Mouse (Mus musculus) stomach, embryonic 16.5 days (tissue): Measurements from ENCODE around the gene Rgs4. TPM values are rescaled to one million over a fixed set of nuclear protein-coding genes. Genes with fewer than 3 reads are reported as not detected.

Source experiments
- ATAC-seq: fragments of 200-750 bp; cut with Nextera tagmentation; 2 replicates; pipeline ENCODE4 v1.8.0; 2017; ENCODE audit warnings: moderate number of reproducible peaks, moderate TSS enrichment; ENCODE audit not compliant: insufficient read depth, low FRiP score
- H3K27ac ChIP-seq: fragments of 300-500 bp; sonication (generic); 2 replicates; pipeline ENCODE4 v1.5.1; 2014; ENCODE audit warnings: low read length
- H3K27me3 ChIP-seq: fragments of 300-500 bp; sonication (generic); 2 replicates; pipeline ENCODE4 v1.6.1; 2014; ENCODE audit warnings: low read length, control low read depth, mixed read lengths; ENCODE audit not compliant: control insufficient read depth, insufficient read depth
- H3K36me3 ChIP-seq: fragments of 300-500 bp; sonication (generic); 2 replicates; pipeline ENCODE4 v1.6.1; 2014; ENCODE audit warnings: low read length; ENCODE audit not compliant: control insufficient read depth, insufficient read depth
- H3K4me1 ChIP-seq: fragments of 300-500 bp; sonication (generic); 2 replicates; pipeline ENCODE4 v1.6.1; 2014; ENCODE audit warnings: low read length, control low read depth, mixed read lengths; ENCODE audit not compliant: control insufficient read depth, insufficient read depth
- H3K4me2 ChIP-seq: fragments of 300-500 bp; sonication (generic); 2 replicates; pipeline ENCODE4 v1.6.1; 2014; ENCODE audit warnings: low read depth, low read length, mixed read lengths
- H3K4me3 ChIP-seq: fragments of 300-500 bp; sonication (generic); replicated peaks from 2 replicates; pipeline ENCODE4 v1.5.1; 2014; ENCODE audit warnings: mild to moderate bottlenecking, low read length
- H3K9ac ChIP-seq: fragments of 300-500 bp; sonication (generic); 2 replicates; pipeline ENCODE4 v1.6.1; 2014; ENCODE audit warnings: low read length
- H3K9me3 ChIP-seq: fragments of 300-500 bp; sonication (generic); replicated peaks from 2 replicates; pipeline ENCODE4 v1.6.1; 2016; ENCODE audit warnings: low read length, control low read depth; ENCODE audit not compliant: control insufficient read depth
- WGBS: fragments of 180-500 bp; shearing (Covaris S2); extraction: QIAGEN DNeasy Blood & Tissue Kit; methylation state at CpG from one replicate; pipeline ENCODE4 v1.1.7; 2014; 5-methylcytosine and 5-hydroxymethylcytosine counted together
- polyA plus RNA-seq: library from polyadenylated mRNA; unstranded; fragments of >200 nt; fragmentation: Nextera tagmentation; extraction: Ambion mirVana; gene quantifications from 2 replicates; pipeline ENCODE4 v1.2.1, GENCODE M21; 2015

The Rgs4 gene
- polyA plus RNA-seq: 8.3 and 9.0 TPM in 2 replicates

DNA sequence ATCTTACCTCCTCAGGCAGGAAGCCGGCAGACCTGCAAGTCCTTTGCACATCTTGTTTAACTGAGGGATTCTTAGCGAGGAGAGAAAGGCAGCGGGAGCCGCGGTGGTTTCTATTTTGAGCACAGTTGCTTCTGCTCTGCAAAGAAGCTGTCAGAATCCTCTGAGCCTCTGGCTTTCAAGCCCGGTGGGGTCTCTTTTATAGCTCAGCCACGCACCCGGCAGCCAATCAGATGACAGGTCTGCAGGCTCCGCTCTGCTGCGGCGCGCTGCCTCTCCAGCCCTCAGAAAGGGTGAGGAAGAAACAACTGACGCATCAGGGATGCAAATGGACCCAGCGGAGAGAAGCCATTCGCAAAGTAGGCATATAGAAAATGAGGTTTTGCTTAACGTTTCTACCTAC is at the start of gene Rgs4:
Gene Rgs4, minus strand, starts transcription at position 170 of the 400 bp plus-strand sequence.
- Histone ChIP-seq H3K4me1 (no peaks in the 10 kb centered on the region; the same call in 1 of the 2 replicates), H3K9me3 (no peaks in the 10 kb centered on the region), H3K27ac (no peak within 1 kb of the TSS), H3K36me3 (no peaks in the 10 kb centered on the region), H3K9ac (peak within 1 kb of the TSS; percentile 37), H3K4me2 (peak within 1 kb of the TSS; percentile 56), H3K27me3 (peaks cover 7% of the 10 kb centered on the region; the same call in 1 of the 2 replicates), H3K4me3 (peak within 1 kb of the TSS; percentile 47)
- WGBS: under 1% methylated on average over 16 of the region's 16 CpGs
- ATAC-seq: peak; percentile 75; the same call in 1 of the 2 replicates

DNA sequence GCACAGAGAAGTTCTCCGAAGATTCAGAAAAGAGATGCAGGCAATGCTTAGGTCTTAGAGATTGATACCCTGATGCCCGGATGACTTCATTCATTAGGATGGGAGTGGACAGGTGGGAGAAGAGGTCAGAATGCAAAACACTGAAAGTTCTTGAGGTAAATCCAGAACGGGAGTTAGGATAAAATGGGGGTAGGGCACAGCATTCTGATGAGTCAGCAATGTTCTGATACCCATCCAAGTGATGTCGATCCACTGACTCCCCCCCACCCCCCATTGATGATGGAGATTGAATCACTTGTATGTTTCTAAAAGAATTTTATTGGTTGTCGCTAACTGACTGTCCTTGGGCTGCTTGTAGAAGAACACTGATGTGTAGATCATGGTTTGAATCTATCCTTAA is 45.0 kb upstream of the Rgs4 start:
- Histone ChIP-seq H3K9ac (no peak overlapping the region), H3K27me3 (no peaks in the 10 kb centered on the region), H3K4me3 (no peak overlapping the region), H3K36me3 (no peaks in the 10 kb centered on the region), H3K27ac (no peak overlapping the region), H3K4me1 (no peaks in the 10 kb centered on the region), H3K9me3 (0 out of 2 replicates have a peak, but pooled peaks cover 3% of the 10 kb centered on the region), H3K4me2 (no peak overlapping the region)
- 87% methylated on average over 5 of the region's 5 CpGs for WGBS
- ATAC-seq: no peak

DNA sequence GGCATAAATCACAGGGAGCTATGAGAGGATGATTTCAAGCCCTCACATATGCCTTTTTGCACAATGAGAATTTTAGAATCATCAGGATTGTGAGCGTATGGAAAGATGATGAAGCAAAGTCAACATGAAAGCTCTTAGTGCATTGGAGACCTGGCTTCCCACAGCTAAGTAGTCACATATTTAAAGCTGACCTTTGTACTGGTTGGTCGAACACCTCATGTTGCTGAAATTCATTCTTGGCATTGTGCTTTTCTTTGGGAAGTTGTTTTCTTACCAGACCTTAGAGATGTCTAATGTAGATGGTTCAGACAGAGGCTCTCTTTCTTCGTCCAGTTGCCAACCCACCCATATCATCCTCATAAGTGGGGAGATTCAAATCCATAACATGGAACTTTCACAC is 38.5 kb upstream of the Rgs4 start:
- H3K27me3 ChIP-seq: no peaks in the 10 kb centered on the region
- ATAC-seq: no peak
- WGBS: 85% methylated on average over 3 of the region's 3 CpGs

DNA sequence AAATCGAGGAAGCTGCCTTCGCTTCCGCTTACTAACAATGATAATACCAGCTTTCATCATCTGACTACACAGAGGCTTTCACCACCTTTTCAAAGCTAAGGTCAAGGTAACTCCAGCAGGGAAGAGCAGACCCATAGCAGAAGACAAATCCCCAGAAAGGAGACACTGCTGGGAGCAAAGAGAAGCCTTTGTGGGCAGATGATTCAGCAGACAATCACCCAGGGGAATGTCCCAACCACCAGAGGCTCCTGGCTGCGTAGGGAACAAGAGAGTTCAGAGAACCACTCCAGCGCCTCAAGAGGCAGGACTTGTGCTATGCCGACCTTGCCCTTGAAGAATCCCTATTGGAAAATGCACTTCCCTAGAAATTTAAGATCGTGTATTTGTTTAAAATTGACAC is 29.1 kb upstream of the Rgs4 start:
- Histone ChIP-seq H3K27ac (no peak overlapping the region), H3K4me1 (no peaks in the 10 kb centered on the region), H3K4me3 (no peak overlapping the region), H3K27me3 (no peaks in the 10 kb centered on the region), H3K36me3 (no peaks in the 10 kb centered on the region), H3K9ac (no peak overlapping the region), H3K9me3 (no peaks in the 10 kb centered on the region), H3K4me2 (no peak overlapping the region)
- no peak for ATAC-seq
- WGBS: 71% methylated on average over 7 of the region's 7 CpGs

More for the DNA sequence above, 38.5 kb upstream of the Rgs4 start:
- Histone ChIP-seq H3K9me3 (0 out of 2 replicates have a peak, but pooled peaks cover 3% of the 10 kb centered on the region), H3K4me3 (no peak overlapping the region), H3K36me3 (no peaks in the 10 kb centered on the region), H3K4me2 (no peak overlapping the region), H3K27ac (no peak overlapping the region), H3K4me1 (no peaks in the 10 kb centered on the region), H3K9ac (no peak overlapping the region)

DNA sequence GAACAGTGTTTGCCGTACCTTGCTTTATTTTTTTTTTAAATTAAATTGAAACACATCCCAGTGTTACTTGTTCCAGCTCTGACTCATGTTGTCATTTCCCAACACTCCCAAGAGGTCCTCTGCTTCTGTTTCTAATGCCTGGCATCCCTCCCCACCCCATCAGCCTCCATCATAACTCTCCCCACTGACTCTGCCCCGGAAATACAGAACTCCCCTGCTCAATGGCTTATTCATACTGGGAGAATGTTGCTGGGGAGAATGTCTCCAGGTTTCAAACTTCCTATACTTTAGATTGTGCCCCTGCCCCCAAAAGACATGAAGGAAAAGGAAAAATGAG is 17.1 kb upstream of the Rgs4 start:
- no peak overlapping the region for H3K4me2 ChIP-seq
- no peaks in the 10 kb centered on the region for H3K36me3 ChIP-seq
- H3K9me3 ChIP-seq: no peaks in the 10 kb centered on the region
- no peak overlapping the region for H3K27ac ChIP-seq
- H3K4me1 ChIP-seq: no peaks in the 10 kb centered on the region
- no peak overlapping the region for H3K9ac ChIP-seq
- no peak for ATAC-seq
- no peak overlapping the region for H3K4me3 ChIP-seq
- 77% methylated on average over 2 of the region's 2 CpGs for whole genome bisulfite sequencing
- no peaks in the 10 kb centered on the region for H3K27me3 ChIP-seq

DNA sequence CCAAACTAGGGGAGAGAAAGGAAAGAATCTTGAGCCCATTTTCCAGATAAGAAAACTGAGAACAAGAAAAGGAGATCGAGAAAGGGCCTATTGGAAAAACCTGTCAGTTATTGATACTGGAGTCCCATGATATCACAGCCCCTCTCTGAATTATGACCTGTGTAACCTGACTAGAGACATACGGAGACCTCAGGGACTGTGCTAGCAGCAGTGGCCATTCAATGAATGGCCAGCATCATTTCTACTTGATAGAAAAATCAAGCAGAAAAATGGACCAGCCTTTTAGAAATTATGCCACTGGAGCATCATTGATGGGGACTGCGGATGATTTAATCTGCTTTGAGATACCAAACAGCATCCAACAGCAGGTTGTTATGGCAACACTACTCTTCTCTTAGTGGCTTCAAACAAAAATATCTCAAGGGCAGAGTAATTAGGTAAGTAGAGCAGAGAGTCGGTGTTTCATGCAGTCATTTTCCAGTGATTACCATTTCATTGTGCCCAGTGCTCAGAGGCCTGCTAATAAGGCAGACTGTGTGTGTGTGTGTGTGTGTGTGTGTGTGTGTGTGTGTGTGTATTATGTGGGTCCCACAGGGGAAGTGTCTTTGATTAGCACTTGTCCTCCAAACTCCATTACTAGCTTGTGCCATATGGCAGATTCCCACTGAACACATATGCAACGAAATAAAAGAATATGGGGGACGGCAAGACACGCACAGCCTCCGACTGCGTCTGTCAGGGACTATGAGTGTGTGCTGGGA is 16.6 kb upstream of the Rgs4 start:
- no peak overlapping the region for H3K4me2 ChIP-seq
- no peaks in the 10 kb centered on the region for H3K9me3 ChIP-seq
- no peaks in the 10 kb centered on the region for H3K27me3 ChIP-seq
- H3K4me1 ChIP-seq: no peaks in the 10 kb centered on the region
- H3K4me3 ChIP-seq: no peak overlapping the region
- no peak for ATAC-seq
- H3K9ac ChIP-seq: no peak overlapping the region
- no peaks in the 10 kb centered on the region for H3K36me3 ChIP-seq
- H3K27ac ChIP-seq: no peak overlapping the region
- 89% methylated on average over 9 of the region's 9 CpGs for WGBS

DNA sequence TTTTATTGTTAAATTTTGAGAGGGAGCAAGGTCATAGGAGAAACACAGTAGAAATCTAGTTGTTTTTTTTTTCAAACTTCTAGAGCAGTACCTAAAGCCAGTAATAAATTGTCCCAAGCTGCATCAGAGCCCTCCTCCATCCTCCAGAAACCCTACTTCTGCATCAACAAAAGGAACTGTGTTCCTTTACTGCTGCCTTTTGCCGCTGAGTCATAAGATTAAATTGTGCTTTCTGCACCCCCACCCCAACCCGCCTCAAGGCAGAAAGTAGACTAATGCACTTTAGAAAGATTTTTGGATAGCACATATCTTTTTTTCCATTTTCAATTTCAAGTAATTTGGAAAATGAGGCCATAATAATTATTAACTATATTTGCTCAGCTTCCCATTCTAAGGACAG is 15.1 kb upstream of the Rgs4 start:
- WGBS: 84% methylated on average over 2 of the region's 2 CpGs

DNA sequence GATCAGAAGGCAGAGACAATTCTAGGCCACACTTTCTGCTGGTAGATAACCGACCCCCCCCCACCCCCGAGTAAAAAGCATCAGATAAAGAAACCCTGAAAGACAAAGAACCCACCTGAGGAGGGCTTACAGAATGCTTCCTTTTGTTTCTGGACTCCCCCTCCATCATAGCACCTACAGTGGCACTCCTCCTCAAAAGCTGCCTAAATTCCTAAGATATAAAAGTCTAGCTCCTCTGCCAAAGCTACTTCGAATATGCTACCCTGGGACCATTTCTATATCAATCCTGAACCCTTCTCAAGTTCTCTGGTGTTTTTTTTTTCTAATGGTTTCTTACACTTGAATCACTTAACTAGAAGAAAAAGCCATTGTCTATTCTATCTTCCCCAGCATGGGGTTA is 9.1 kb upstream of the Rgs4 start:
- Histone ChIP-seq H3K27me3 (no peaks in the 10 kb centered on the region), H3K9ac (no peak overlapping the region), H3K9me3 (no peaks in the 10 kb centered on the region), H3K27ac (no peak overlapping the region), H3K4me3 (no peak overlapping the region), H3K4me1 (no peaks in the 10 kb centered on the region), H3K4me2 (no peak overlapping the region), H3K36me3 (no peaks in the 10 kb centered on the region)
- ATAC-seq: no peak
- WGBS: 51% methylated on average over 2 of the region's 3 CpGs

More for the DNA sequence above, 15.1 kb upstream of the Rgs4 start:
- no peak overlapping the region for H3K4me3 ChIP-seq
- ATAC-seq: no peak
- no peak overlapping the region for H3K4me2 ChIP-seq
- H3K27ac ChIP-seq: no peak overlapping the region
- H3K9ac ChIP-seq: no peak overlapping the region
- H3K36me3 ChIP-seq: no peaks in the 10 kb centered on the region
- no peaks in the 10 kb centered on the region for H3K9me3 ChIP-seq
- H3K4me1 ChIP-seq: no peaks in the 10 kb centered on the region
- H3K27me3 ChIP-seq: no peaks in the 10 kb centered on the region

DNA sequence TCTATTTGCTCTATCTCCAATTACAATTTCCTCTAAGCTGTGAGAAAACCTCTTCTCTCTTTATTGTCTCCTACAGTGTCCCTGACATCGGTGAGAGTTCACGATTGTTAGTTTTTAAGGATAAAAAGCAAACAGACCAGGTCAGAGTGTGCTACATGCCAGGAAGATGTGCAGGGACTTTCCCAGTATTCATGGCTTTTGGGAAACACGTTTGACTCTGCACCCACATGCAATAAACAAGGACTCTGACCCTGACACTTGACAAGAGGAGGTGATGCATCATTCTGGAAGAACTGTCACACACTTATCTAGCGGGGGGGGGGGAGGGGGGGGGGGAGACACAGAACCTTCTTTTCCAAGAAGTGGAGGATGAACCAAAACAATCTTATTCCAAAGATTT is 5.0 kb upstream of the Rgs4 start:
- peaks cover 5% of the 10 kb centered on the region; the same call in 1 of the 2 replicates for H3K27me3 ChIP-seq
- H3K4me3 ChIP-seq: no peak overlapping the region
- ATAC-seq: no peak
- H3K4me1 ChIP-seq: no peaks in the 10 kb centered on the region
- H3K4me2 ChIP-seq: no peak overlapping the region
- no peak overlapping the region for H3K27ac ChIP-seq
- no peaks in the 10 kb centered on the region for H3K9me3 ChIP-seq
- WGBS: 11% methylated on average over 3 of the region's 4 CpGs
- no peak overlapping the region for H3K9ac ChIP-seq
- no peaks in the 10 kb centered on the region for H3K36me3 ChIP-seq
